Mouse (Mus musculus) MEL (cell line): ENCODE results near the gene Fads1. TPM values are rescaled to one million over a fixed set of nuclear protein-coding genes. Genes with fewer than 3 reads are reported as not detected.

ENCODE experiments used
- DNase-seq: peaks from one replicate; pipeline ENCODE4 v3.0.0; 2011; ENCODE audit warnings: low read depth, low spot score
- H3K27ac ChIP-seq: 2 replicates; pipeline ENCODE4 v1.5.1; 2012; ENCODE audit warnings: low read depth, mild to moderate bottlenecking, control low read depth, low read length, moderate library complexity; ENCODE audit not compliant: control insufficient read depth
- H3K27me3 ChIP-seq, 2 experiments: fragments of 150-350 bp in 1 of 2; sonication (generic) in 1 of 2; 2 replicates each; pipeline ENCODE4 v1.6.1; 2012; ENCODE audit warnings: low read length in 2 of 2, mild to moderate bottlenecking in 2 of 2, improper control_type of control experiment in 1 of 2, moderate library complexity in 1 of 2; ENCODE audit not compliant: insufficient read depth in 2 of 2, control insufficient read depth in 1 of 2
- H3K36me3 ChIP-seq, 2 experiments: 2 replicates each; pipeline ENCODE4 v1.6.1; 2012 to 2014; ENCODE audit warnings: low read length in 2 of 2, improper control_type of control experiment in 1 of 2, inconsistent platforms in 1 of 2, mild to moderate bottlenecking in 1 of 2; ENCODE audit not compliant: insufficient read depth in 2 of 2, control insufficient read depth in 1 of 2
- H3K4me1 ChIP-seq, 2 experiments: fragments of 150-350 bp in 1 of 2; sonication (generic) in 1 of 2; 2 replicates each; pipeline ENCODE4 v1.6.1; 2012; ENCODE audit warnings: low read length in 2 of 2, improper control_type of control experiment in 1 of 2, mild to moderate bottlenecking in 1 of 2; ENCODE audit not compliant: insufficient read depth in 2 of 2, control insufficient read depth in 1 of 2
- H3K4me3 ChIP-seq, 2 experiments: fragments of 150-350 bp in 1 of 2; sonication (generic) in 1 of 2; 2 replicates each; pipeline ENCODE4 v1.5.1; 2012; ENCODE audit warnings: low read depth in 2 of 2, low read length in 2 of 2, mild to moderate bottlenecking in 2 of 2, moderate library complexity in 2 of 2, control low read depth in 1 of 2, improper control_type of control experiment in 1 of 2; ENCODE audit not compliant: control insufficient read depth in 1 of 2, insufficient read depth in 1 of 2
- H3K79me2 ChIP-seq: 2 replicates; pipeline ENCODE4 v1.6.1; 2012; ENCODE audit warnings: mild to moderate bottlenecking, low read length, moderate library complexity; ENCODE audit not compliant: control insufficient read depth, poor library complexity, insufficient read depth
- H3K9ac ChIP-seq: 2 replicates; pipeline ENCODE4 v1.6.1; 2012; ENCODE audit warnings: low read depth, mild to moderate bottlenecking, control low read depth, low read length, moderate library complexity; ENCODE audit not compliant: control insufficient read depth, poor library complexity, severe bottlenecking
- H3K9me3 ChIP-seq: fragments of 150-350 bp; sonication (generic); replicated peaks from 2 replicates; pipeline ENCODE4 v1.6.1; 2012; ENCODE audit warnings: mild to moderate bottlenecking, low read length, improper control_type of control experiment, moderate library complexity; ENCODE audit not compliant: insufficient read depth
- CHD1 ChIP-seq: IDR thresholded peaks from 2 replicates; pipeline ENCODE4 v1.6.1; 2012; ENCODE audit warnings: low read depth, mild to moderate bottlenecking, inconsistent platforms, low read length, improper control_type of control experiment
- CHD2 ChIP-seq: IDR thresholded peaks from 2 replicates; pipeline ENCODE4 v1.6.1; 2011; ENCODE audit warnings: low read length, improper control_type of control experiment
- CTCF ChIP-seq, 3 experiments: IDR thresholded peaks in 2 of 3; conservative IDR thresholded peaks in 1 of 3; 2 replicates each; pipeline ENCODE4 v1.5.1; 2011 to 2012; ENCODE audit warnings: low read length in 3 of 3, low read depth in 2 of 3, mild to moderate bottlenecking in 2 of 3, improper control_type of control experiment in 1 of 3, inconsistent platforms in 1 of 3, mixed read lengths in 1 of 3, moderate library complexity in 1 of 3; ENCODE audit not compliant: control insufficient read depth in 1 of 3, insufficient read depth in 1 of 3, poor library complexity in 1 of 3, severe bottlenecking in 1 of 3
- ETS1 ChIP-seq: IDR thresholded peaks from 2 replicates; pipeline ENCODE4 v1.6.1; 2012; ENCODE audit warnings: low read depth, mild to moderate bottlenecking, inconsistent platforms, low read length, improper control_type of control experiment, moderate library complexity
- GATA1 ChIP-seq: IDR thresholded peaks from 2 replicates; pipeline ENCODE4 v1.6.1; 2011; ENCODE audit warnings: low read depth, low read length, improper control_type of control experiment
- HCFC1 ChIP-seq: IDR thresholded peaks from 2 replicates; pipeline ENCODE4 v1.6.1; 2012; ENCODE audit warnings: low read depth, mild to moderate bottlenecking, inconsistent platforms, low read length, improper control_type of control experiment, moderate library complexity
- KAT2A ChIP-seq: conservative IDR thresholded peaks from 2 replicates; pipeline ENCODE4 v1.6.1; 2012; ENCODE audit warnings: low read depth, low read length, improper control_type of control experiment, inconsistent platforms
- MAFK ChIP-seq: IDR thresholded peaks from 2 replicates; pipeline ENCODE4 v1.6.1; 2011; ENCODE audit warnings: low read depth, mild to moderate bottlenecking, low read length, improper control_type of control experiment, borderline replicate concordance
- MAX ChIP-seq: IDR thresholded peaks from 2 replicates; pipeline ENCODE4 v1.6.1; 2011; ENCODE audit warnings: low read length, improper control_type of control experiment
- MAZ ChIP-seq: IDR thresholded peaks from 2 replicates; pipeline ENCODE4 v1.6.1; 2012; ENCODE audit warnings: low read depth, mild to moderate bottlenecking, inconsistent platforms, low read length, improper control_type of control experiment
- MXI1 ChIP-seq: IDR thresholded peaks from 2 replicates; pipeline ENCODE4 v1.6.1; 2011; ENCODE audit warnings: mild to moderate bottlenecking, low read depth, low read length, improper control_type of control experiment
- MYB ChIP-seq: IDR thresholded peaks from 2 replicates; pipeline ENCODE4 v1.6.1; 2011; ENCODE audit warnings: mild to moderate bottlenecking, low read depth, low read length, improper control_type of control experiment
- MYC ChIP-seq: IDR thresholded peaks from 2 replicates; pipeline ENCODE4 v1.6.1; 2011; ENCODE audit warnings: low read depth, mild to moderate bottlenecking, low read length, improper control_type of control experiment, moderate library complexity
- NELFE ChIP-seq: IDR thresholded peaks from 2 replicates; pipeline ENCODE4 v1.6.1; 2011; ENCODE audit warnings: low read depth, low read length, improper control_type of control experiment
- NRF1 ChIP-seq: IDR thresholded peaks from 2 replicates; pipeline ENCODE4 v1.6.1; 2014; ENCODE audit warnings: low read depth, mild to moderate bottlenecking, inconsistent platforms, low read length, improper control_type of control experiment, moderate library complexity; ENCODE audit not compliant: poor library complexity, insufficient read depth, severe bottlenecking
- POLR2A ChIP-seq, 2 experiments: IDR thresholded peaks; 2 replicates each; pipeline ENCODE4 v1.6.1; 2011 to 2012; ENCODE audit warnings: low read length in 2 of 2, mild to moderate bottlenecking in 2 of 2, control low read depth in 1 of 2, improper control_type of control experiment in 1 of 2, low read depth in 1 of 2, moderate library complexity in 1 of 2; ENCODE audit not compliant: control insufficient read depth in 1 of 2, insufficient read depth in 1 of 2, poor library complexity in 1 of 2
- POLR2AphosphoS2 ChIP-seq: IDR thresholded peaks from 2 replicates; pipeline ENCODE4 v1.6.1; 2011; ENCODE audit warnings: low read length, improper control_type of control experiment
- POLR2AphosphoS5 ChIP-seq: IDR thresholded peaks from 2 replicates; pipeline ENCODE4 v1.6.1; 2012; ENCODE audit warnings: low read depth, borderline replicate concordance, mild to moderate bottlenecking, inconsistent platforms, low read length, moderate library complexity, mixed read lengths
- RCOR1 ChIP-seq: IDR thresholded peaks from 2 replicates; pipeline ENCODE4 v1.6.1; 2012; ENCODE audit warnings: low read depth, mild to moderate bottlenecking, inconsistent platforms, low read length, improper control_type of control experiment
- SIN3A ChIP-seq: IDR thresholded peaks from 2 replicates; pipeline ENCODE4 v1.6.1; 2012; ENCODE audit warnings: low read length, improper control_type of control experiment, inconsistent platforms
- SMC3 ChIP-seq: IDR thresholded peaks from 2 replicates; pipeline ENCODE4 v1.6.1; 2011; ENCODE audit warnings: low read depth, low read length, improper control_type of control experiment
- TAL1 ChIP-seq: IDR thresholded peaks from 2 replicates; pipeline ENCODE4 v1.6.1; 2012; ENCODE audit warnings: mild to moderate bottlenecking, inconsistent platforms, low read length, moderate library complexity, mixed read lengths
- TBP ChIP-seq: IDR thresholded peaks from 2 replicates; pipeline ENCODE4 v1.8.0; 2011; ENCODE audit warnings: low read depth, low read length, improper control_type of control experiment
- UBTF ChIP-seq: IDR thresholded peaks from 2 replicates; pipeline ENCODE4 v1.6.1; 2012; ENCODE audit warnings: low read depth, mild to moderate bottlenecking, inconsistent platforms, low read length, improper control_type of control experiment, moderate library complexity, borderline replicate concordance; ENCODE audit not compliant: insufficient read depth
- USF1 ChIP-seq: IDR thresholded peaks from 2 replicates; pipeline ENCODE4 v1.6.1; 2014; ENCODE audit warnings: low read depth, mild to moderate bottlenecking, inconsistent platforms, low read length, improper control_type of control experiment, moderate library complexity
- USF2 ChIP-seq, 2 experiments: IDR thresholded peaks; 2 replicates each; pipeline ENCODE4 v1.6.1; 2011 to 2012; ENCODE audit warnings: improper control_type of control experiment in 2 of 2, low read length in 2 of 2, borderline replicate concordance in 1 of 2, inconsistent platforms in 1 of 2, low read depth in 1 of 2, mild to moderate bottlenecking in 1 of 2; ENCODE audit not compliant: insufficient read depth in 1 of 2
- polyA plus RNA-seq, 2 experiments: library from polyadenylated mRNA; stranded (reverse) in 1 of 2; unstranded in 1 of 2; fragments of >175 nt in 1 of 2; fragments of >200 nt in 1 of 2; gene quantifications; 2 replicates each; pipeline versions ENCODE4 v1.2.1 to v1.2.4; 2012; ENCODE audit warnings: low replicate concordance in 2 of 2, low read depth in 1 of 2; ENCODE audit not compliant: insufficient read length in 2 of 2, insufficient read depth in 1 of 2, missing spikeins in 1 of 2
- total RNA-seq: library from RNA; depleted of rRNA; stranded (reverse); fragments of 300-350 nt; gene quantifications from 2 replicates; pipeline ENCODE4 v1.2.3, GENCODE M21; 2012

Gene Fads1
- total and polyA plus RNA-seq, 3 experiments = 36.7 to 69.7 TPM; not detected in 1

- DNase-seq = peak; percentile 83
- H3K9me3 ChIP-seq = no peaks in the 10 kb centered on the region
Observed at GRCm38 (mm10) chr19:10183299-10183983, 753 bp downstream of the Fads1 start.

GRCm38 (mm10) chr19:10184096-10184495 lies 1.4 kb downstream of the Fads1 start:
- no peak overlapping the region for H3K27ac ChIP-seq
- no peaks in the 10 kb centered on the region for H3K27me3 ChIP-seq
- no peak for DNase-seq
- peak overlapping the region; percentile 96 for H3K9ac ChIP-seq
- no peaks in the 10 kb centered on the region for H3K9me3 ChIP-seq
- H3K4me3 ChIP-seq = peak overlapping the region; percentile 87 to 92
- H3K79me2 ChIP-seq = peaks cover 16% of the 10 kb centered on the region
- TF ChIP-seq POLR2AphosphoS2 = no peak
- no peak for TF ChIP-seq NRF1
- no peak for TF ChIP-seq TBP
- TF ChIP-seq CHD1 = no peak
- no peak for TF ChIP-seq POLR2A (IDR thresholded peaks at IDR 0.05; ENCODE audit: control insufficient read depth in 1 of 2, insufficient read depth in 1 of 2, low read depth in 1 of 2, low read length in 2 of 2, poor library complexity in 1 of 2)
- TF ChIP-seq MAZ = no peak
- TF ChIP-seq UBTF = no peak
- TF ChIP-seq MAFK = no peak
- no peak for TF ChIP-seq ETS1
- TF ChIP-seq, all 39 proteins: peak for 0
- Histone ChIP-seq H3K36me3 (peaks cover 0 to 8% of the 10 kb centered on the region in 2 experiments; a peak in 3 of 4 replicates), H3K4me1 (peaks cover 0 to 10% of the 10 kb centered on the region in 2 experiments; a peak in 2 of 4 replicates)

More at GRCm38 (mm10) chr19:10183299-10183983, 753 bp downstream of the Fads1 start:
- peaks cover 0 to 10% of the 10 kb centered on the region in 2 experiments; a peak in 2 of 4 replicates for H3K4me1 ChIP-seq
- peaks cover 16% of the 10 kb centered on the region for H3K79me2 ChIP-seq
- H3K27me3 ChIP-seq = no peaks in the 10 kb centered on the region
- TF ChIP-seq MYB (0 out of 2 replicates have a peak, but pooled peaks have one; percentile 17), SMC3 (no peak), CTCF (IDR thresholded peaks at IDR 0.05 in 2 of 3, conservative IDR thresholded peaks at IDR 0.05 in 1 of 3; ENCODE audit: control insufficient read depth in 1 of 3, insufficient read depth in 1 of 3, low read depth in 2 of 3, low read length in 3 of 3, poor library complexity in 1 of 3, severe bottlenecking in 1 of 3) (no peak), SIN3A (peak; percentile 47), MXI1 (peak; percentile 82), TAL1 (no peak), POLR2AphosphoS2 (peak; percentile 28; the same call in 1 of the 2 replicates), POLR2AphosphoS5 (no peak), RCOR1 (no peak), NELFE (peak; percentile 30; the same call in 1 of the 2 replicates), CHD1 (no peak), USF2 (IDR thresholded peaks at IDR 0.05; ENCODE audit: borderline replicate concordance in 1 of 2, insufficient read depth in 1 of 2, low read depth in 1 of 2, low read length in 2 of 2) (no peak), USF1 (no peak), TBP (0 out of 2 replicates have a peak, but pooled peaks have one; percentile 38), GATA1 (no peak), ETS1 (0 out of 2 replicates have a peak, but pooled peaks have one; percentile 29), HCFC1 (peak; percentile 71), MAX (peak; percentile 31; the same call in 1 of the 2 replicates), CHD2 (no peak), KAT2A (no peak), MYC (0 out of 2 replicates have a peak, but pooled peaks have one; percentile 23)
- peak overlapping the region; percentile 96 for H3K9ac ChIP-seq
- peak overlapping the region; percentile 87 to 92 for H3K4me3 ChIP-seq
- peaks cover 0 to 8% of the 10 kb centered on the region in 2 experiments; a peak in 3 of 4 replicates for H3K36me3 ChIP-seq
- peak overlapping the region; percentile 61 for H3K27ac ChIP-seq
